Mouse (Mus musculus): ENCODE results near the gene Cdc42ep4. TPM values are rescaled to one million over a fixed set of nuclear protein-coding genes. Genes with fewer than 3 reads are reported as not detected.

Cdc42ep4 gene
- total and polyA plus RNA-seq, 3 experiments: 2.3 to 8.1 (median 3.4) TPM

DNA sequence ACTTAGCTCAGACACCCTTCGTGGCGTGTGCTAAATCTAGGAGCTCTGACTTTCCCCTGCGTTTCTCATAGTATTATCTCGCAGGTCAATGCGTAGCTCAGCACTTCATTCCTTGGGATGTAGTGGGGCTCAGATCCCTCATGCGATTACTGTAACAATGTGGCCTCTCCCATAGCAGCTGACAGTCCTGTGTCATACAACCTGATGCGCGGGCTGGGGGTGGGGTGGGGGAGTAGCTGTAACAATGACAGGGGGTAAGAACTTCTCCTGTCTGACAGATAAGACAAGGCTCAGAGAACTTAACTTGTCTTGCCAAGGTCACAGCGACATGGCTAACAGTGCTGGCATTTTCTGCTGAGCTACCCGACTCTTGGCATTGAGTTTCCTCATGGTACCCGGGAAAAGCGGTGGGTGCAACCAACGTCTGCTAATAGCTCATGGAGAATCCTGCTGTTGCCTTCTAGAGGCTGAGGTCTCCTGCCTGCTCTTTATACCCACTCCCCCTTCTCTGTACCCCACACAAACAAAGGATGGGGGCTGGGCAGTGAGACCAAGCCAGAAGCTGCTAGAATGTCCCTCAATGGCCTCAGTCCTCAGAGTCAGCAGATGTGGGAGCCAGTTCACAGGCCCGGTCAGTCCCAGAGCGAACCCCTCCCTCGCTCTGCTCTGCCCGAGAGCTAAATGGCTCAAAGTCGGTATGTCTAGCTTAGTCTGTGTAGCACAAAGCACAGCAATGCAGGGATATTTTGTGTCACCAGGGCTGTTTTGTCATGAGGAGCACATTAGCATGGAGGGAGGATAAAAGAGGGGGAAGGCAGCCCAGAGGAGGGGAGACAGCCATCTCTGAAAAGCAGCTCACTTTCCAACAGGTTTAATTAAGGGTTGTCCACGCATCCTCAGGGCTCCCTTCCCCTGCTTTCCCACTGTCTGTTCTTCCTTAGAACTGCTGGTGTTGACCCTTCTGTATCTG lies 45.6 kb upstream of the Cdc42ep4 start:
- dilution Hi-C loops (cut with MboI; ENCODE audit: extremely low pct_ligation_motif_present, extremely low pct_unique_long_range_greater_than_20kb, low sequenced_read_pairs) (no loop called here), in situ Hi-C loops (cut with MboI; ENCODE audit: low pct_ligation_motif_present, low pct_unique_long_range_greater_than_20kb, low sequenced_read_pairs) (no loop called here)
- Histone ChIP-seq H3K9me3 (replicated peaks; ENCODE audit: low read length) (no peaks in the 10 kb centered on the region), H3K4me2 (ENCODE audit: insufficient read depth, low read depth, poor library complexity, severe bottlenecking) (no peak overlapping the region), H3K4me3 (replicated peaks in 1 of 3; ENCODE audit: low read depth in 2 of 3, low read length in 2 of 3, poor library complexity in 1 of 3) (no peak overlapping the region), H3K27ac (ENCODE audit: insufficient read depth, low read depth) (no peak overlapping the region), H3K79me2 (replicated peaks; ENCODE audit: control insufficient read depth, extremely low read depth, insufficient read depth, poor library complexity, severe bottlenecking) (no peaks in the 10 kb centered on the region), H3K36me3 (replicated peaks in 1 of 2; ENCODE audit: control insufficient read depth in 1 of 2, insufficient read depth in 1 of 2, low read length in 1 of 2) (no peaks in the 10 kb centered on the region), H3K9ac (ENCODE audit: insufficient read depth, low read depth) (no peak overlapping the region), H3K4me1 (ENCODE audit: control insufficient read depth in 1 of 2, insufficient read depth in 2 of 2) (no peaks in the 10 kb centered on the region), H3K27me3 (replicated peaks) (no peaks in the 10 kb centered on the region)
- no peak for DNase-seq (ENCODE audit: extremely low read depth)
- TF ChIP-seq JUND (conservative IDR thresholded peaks at IDR 0.05; ENCODE audit: low read depth, low read length) (no peak), CHD1 (IDR thresholded peaks at IDR 0.05; ENCODE audit: low read depth, low read length) (no peak), MAX (IDR thresholded peaks at IDR 0.05; ENCODE audit: low read length) (no peak), TCF12 (IDR thresholded peaks at IDR 0.05; ENCODE audit: low read depth, low read length) (no peak), RAD21 (IDR thresholded peaks at IDR 0.05; ENCODE audit: low read depth, low read length) (no peak), HCFC1 (IDR thresholded peaks at IDR 0.05; ENCODE audit: low read depth, low read length) (no peak), ZC3H11A (IDR thresholded peaks at IDR 0.05; ENCODE audit: low read depth, low read length) (no peak), UBTF (IDR thresholded peaks at IDR 0.05; ENCODE audit: low read depth, low read length) (no peak), PAX5 (IDR thresholded peaks at IDR 0.05; ENCODE audit: low read length) (no peak), ETS1 (conservative IDR thresholded peaks at IDR 0.05; ENCODE audit: low read depth, low read length) (no peak), SMC3 (IDR thresholded peaks at IDR 0.05; ENCODE audit: low read depth, low read length) (no peak), ZKSCAN1 (IDR thresholded peaks at IDR 0.05; ENCODE audit: borderline replicate concordance, low read depth, low read length) (no peak), NRF1 (IDR thresholded peaks at IDR 0.05; ENCODE audit: low read depth, low read length) (no peak), MXI1 (IDR thresholded peaks at IDR 0.05; ENCODE audit: low read depth, low read length) (no peak), USF2 (conservative IDR thresholded peaks at IDR 0.05; ENCODE audit: low read depth, low read length) (no peak), KAT2A (IDR thresholded peaks at IDR 0.05; ENCODE audit: insufficient replicate concordance, low read length) (no peak)

DNA sequence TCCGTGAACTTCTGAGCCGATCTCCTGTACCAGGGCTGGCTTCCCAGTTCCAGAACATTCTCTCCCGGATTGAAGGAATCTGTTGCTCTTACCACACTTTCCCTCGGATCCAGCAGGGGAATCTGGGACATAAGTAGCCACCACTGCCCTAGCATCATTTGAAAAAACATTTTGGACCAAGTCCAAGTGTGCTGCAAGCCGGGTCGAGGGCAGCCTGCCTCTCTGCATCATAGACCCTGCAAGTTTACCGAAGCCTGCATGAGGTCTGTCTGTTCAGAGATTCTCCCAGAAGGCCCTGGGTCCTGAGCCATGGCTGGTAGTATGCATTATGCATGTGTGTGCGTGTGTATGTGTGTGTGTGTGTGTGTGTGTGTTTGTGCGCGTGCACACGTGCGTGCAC lies 44.2 kb upstream of the Cdc42ep4 start:
- no peaks in the 10 kb centered on the region for H3K79me2 ChIP-seq (replicated peaks; ENCODE audit: control insufficient read depth, extremely low read depth, insufficient read depth, poor library complexity, severe bottlenecking)
- no peak for TF ChIP-seq E2F4 (IDR thresholded peaks at IDR 0.05; ENCODE audit: insufficient replicate concordance, low read depth, low read length)
- no peak for TF ChIP-seq MAX (IDR thresholded peaks at IDR 0.05; ENCODE audit: low read length)
- TF ChIP-seq ZC3H11A (IDR thresholded peaks at IDR 0.05; ENCODE audit: low read depth, low read length): no peak
- TF ChIP-seq EP300 (IDR thresholded peaks at IDR 0.05; ENCODE audit: low read length): no peak
- no peak for TF ChIP-seq BHLHE40 (IDR thresholded peaks at IDR 0.05; ENCODE audit: low read depth, low read length)
- no peak for TF ChIP-seq JUND (conservative IDR thresholded peaks at IDR 0.05; ENCODE audit: low read depth, low read length)
- TF ChIP-seq POLR2A (IDR thresholded peaks at IDR 0.05; ENCODE audit: low read depth, low read length): no peak
- TF ChIP-seq KAT2A (IDR thresholded peaks at IDR 0.05; ENCODE audit: insufficient replicate concordance, low read length): no peak
- TF ChIP-seq POLR2AphosphoS2 (IDR thresholded peaks at IDR 0.05; ENCODE audit: low read depth, low read length): no peak
- no peak for TF ChIP-seq ETS1 (conservative IDR thresholded peaks at IDR 0.05; ENCODE audit: low read depth, low read length)
- TF ChIP-seq JUN (IDR thresholded peaks at IDR 0.05; ENCODE audit: insufficient read depth, low read depth, low read length): no peak
- no peak for TF ChIP-seq MEF2A (IDR thresholded peaks at IDR 0.05; ENCODE audit: borderline replicate concordance, low read depth, low read length)
- TF ChIP-seq USF1 (IDR thresholded peaks at IDR 0.05; ENCODE audit: low read depth, low read length): no peak
- TF ChIP-seq NELFE (IDR thresholded peaks at IDR 0.05; ENCODE audit: low read depth, low read length): no peak
- peaks cover 0 to 1% of the 10 kb centered on the region in 2 experiments for H3K36me3 ChIP-seq (replicated peaks in 1 of 2; ENCODE audit: control insufficient read depth in 1 of 2, insufficient read depth in 1 of 2, low read length in 1 of 2)
- H3K4me3 ChIP-seq (replicated peaks in 1 of 3; ENCODE audit: low read depth in 2 of 3, low read length in 2 of 3, poor library complexity in 1 of 3): no peak overlapping the region
- no peaks in the 10 kb centered on the region; a peak in 1 of 4 replicates for H3K4me1 ChIP-seq (ENCODE audit: control insufficient read depth in 1 of 2, insufficient read depth in 2 of 2)
- H3K9ac ChIP-seq (ENCODE audit: insufficient read depth, low read depth): no peak overlapping the region
- H3K27me3 ChIP-seq (replicated peaks): no peaks in the 10 kb centered on the region
- dilution Hi-C loops (cut with MboI; ENCODE audit: extremely low pct_ligation_motif_present, extremely low pct_unique_long_range_greater_than_20kb, low sequenced_read_pairs): no loop called here
- no peak overlapping the region for H3K27ac ChIP-seq (ENCODE audit: insufficient read depth, low read depth)
- DNase-seq (ENCODE audit: extremely low read depth): no peak
- in situ Hi-C loops (cut with MboI; ENCODE audit: low pct_ligation_motif_present, low pct_unique_long_range_greater_than_20kb, low sequenced_read_pairs): no loop called here
- no peak overlapping the region for H3K4me2 ChIP-seq (ENCODE audit: insufficient read depth, low read depth, poor library complexity, severe bottlenecking)
- no peaks in the 10 kb centered on the region for H3K9me3 ChIP-seq (replicated peaks; ENCODE audit: low read length)
